Mouse (Mus musculus) limb, embryonic 10.5 days (tissue): Measurements from ENCODE around the gene Hilpda. TPM values are rescaled to one million over a fixed set of nuclear protein-coding genes. Genes with fewer than 3 reads are reported as not detected.

Experiments
- DNase-seq: peaks from one replicate; pipeline ENCODE4 v3.0.0-alpha.2; 2017; ENCODE audit warnings: low spot score
- H3K27ac ChIP-seq: fragments of 300-500 bp; sonication (generic); 2 replicates; pipeline ENCODE4 v1.5.1; 2016; ENCODE audit warnings: mild to moderate bottlenecking
- H3K27me3 ChIP-seq: fragments of 300-500 bp; sonication (generic); 2 replicates; pipeline ENCODE4 v1.6.1; 2016; ENCODE audit warnings: low read depth, mild to moderate bottlenecking; ENCODE audit not compliant: poor library complexity, severe bottlenecking
- H3K36me3 ChIP-seq: fragments of 300-500 bp; sonication (generic); 2 replicates; pipeline ENCODE4 v1.6.1; 2016; ENCODE audit warnings: mild to moderate bottlenecking, moderate library complexity
- H3K4me1 ChIP-seq: fragments of 300-500 bp; sonication (generic); 2 replicates; pipeline ENCODE4 v1.6.1; 2016
- H3K4me3 ChIP-seq: fragments of 300-500 bp; sonication (generic); 2 replicates; pipeline ENCODE4 v1.5.1; 2016; ENCODE audit warnings: mild to moderate bottlenecking, moderate library complexity
- H3K9me3 ChIP-seq: fragments of 300-500 bp; sonication (generic); replicated peaks from 2 replicates; pipeline ENCODE4 v1.6.1; 2016; ENCODE audit warnings: mild to moderate bottlenecking
- WGBS: fragments of 180-500 bp; shearing (Covaris S2); methylation state at CpG from one replicate; pipeline ENCODE4 v1.1.7; 2016; 5-methylcytosine and 5-hydroxymethylcytosine counted together
- polyA plus RNA-seq: library from polyadenylated mRNA; unstranded; fragments of >200 nt; fragmentation: Nextera tagmentation; extraction: Ambion mirVana; gene quantifications from 2 replicates; pipeline ENCODE4 v1.2.1, GENCODE M21; 2016

Gene Hilpda
- 42.7 and 45.2 TPM in 2 replicates for polyA plus RNA-seq

- Histone ChIP-seq H3K4me1 (peaks cover 19% of the 10 kb centered on the region), H3K9me3 (no peaks in the 10 kb centered on the region), H3K27ac (peak within 1 kb of the TSS; percentile 90), H3K36me3 (peaks cover 25% of the 10 kb centered on the region), H3K4me3 (peak within 1 kb of the TSS; percentile 76), H3K27me3 (no peaks in the 10 kb centered on the region)
- peak; percentile 96 for DNase-seq
- under 1% methylated on average over 46 of the region's 46 CpGs for WGBS
Measured at GRCm38 (mm10) chr6:29272312-29273072, at the start of gene Hilpda. TSS of gene Hilpda (plus strand) at chr6:29272488.

DNA sequence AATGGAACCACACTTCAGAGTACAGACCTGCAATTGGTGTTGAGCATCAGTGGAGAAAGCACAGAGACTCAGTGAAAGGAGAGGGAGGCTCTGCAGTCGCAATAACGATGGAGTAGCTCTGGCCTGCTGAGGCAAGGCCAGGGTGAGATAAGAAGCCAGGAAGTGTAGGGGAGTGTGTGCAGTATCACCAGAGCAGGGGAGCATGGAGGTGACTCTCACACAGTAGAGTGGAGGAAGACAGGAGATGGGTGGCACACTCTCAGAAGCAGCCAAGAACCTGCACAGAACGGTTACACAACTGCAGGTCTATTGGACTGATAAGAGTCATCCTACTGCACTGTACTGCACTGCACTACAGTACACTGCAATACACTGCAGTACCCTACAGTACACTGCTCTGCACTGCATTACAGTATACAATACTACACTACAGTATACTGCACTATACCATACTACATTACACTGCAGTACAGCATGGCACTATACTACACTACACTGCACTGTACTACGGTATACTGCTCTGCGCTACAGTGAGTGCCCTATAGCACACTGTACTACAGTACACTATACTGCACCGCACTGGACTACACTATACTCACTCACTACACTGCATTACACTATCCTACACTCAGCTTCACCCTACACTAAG, 42.9 kb upstream of the Hilpda start:
- H3K27ac ChIP-seq, result no peak overlapping the region
- H3K27me3 ChIP-seq, result no peaks in the 10 kb centered on the region
- DNase-seq, result no peak
- H3K4me3 ChIP-seq, result no peak overlapping the region
- WGBS, result 86% methylated on average over 6 of the region's 6 CpGs
- H3K36me3 ChIP-seq, result no peaks in the 10 kb centered on the region
- no peaks in the 10 kb centered on the region for H3K9me3 ChIP-seq
- H3K4me1 ChIP-seq, result no peaks in the 10 kb centered on the region

DNA sequence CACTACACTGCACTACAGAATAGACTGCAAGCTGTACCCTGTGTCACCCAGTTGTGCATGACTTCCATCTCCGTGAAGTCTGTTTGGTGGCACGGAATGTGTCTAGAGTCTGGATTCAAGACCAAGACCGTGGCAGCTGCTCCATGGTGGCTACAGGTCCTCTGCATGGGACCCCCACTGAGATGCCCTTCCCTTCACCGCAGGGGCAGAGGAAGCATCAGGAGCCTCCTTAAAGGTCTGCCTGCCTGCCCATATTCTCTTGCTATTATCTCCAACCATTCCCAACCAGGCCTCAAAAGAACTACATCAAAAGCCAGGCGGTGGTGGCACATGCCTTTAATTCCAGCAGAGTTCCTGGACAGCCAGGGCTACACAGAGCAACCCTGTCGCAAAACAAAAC, 41.9 kb upstream of the Hilpda start:
- no peaks in the 10 kb centered on the region for H3K4me1 ChIP-seq
- no peaks in the 10 kb centered on the region for H3K27me3 ChIP-seq
- H3K4me3 ChIP-seq, result no peak overlapping the region
- no peak for DNase-seq
- no peaks in the 10 kb centered on the region for H3K36me3 ChIP-seq
- no peaks in the 10 kb centered on the region for H3K9me3 ChIP-seq
- 58% methylated on average over 6 of the region's 6 CpGs for WGBS
- no peak overlapping the region for H3K27ac ChIP-seq

DNA sequence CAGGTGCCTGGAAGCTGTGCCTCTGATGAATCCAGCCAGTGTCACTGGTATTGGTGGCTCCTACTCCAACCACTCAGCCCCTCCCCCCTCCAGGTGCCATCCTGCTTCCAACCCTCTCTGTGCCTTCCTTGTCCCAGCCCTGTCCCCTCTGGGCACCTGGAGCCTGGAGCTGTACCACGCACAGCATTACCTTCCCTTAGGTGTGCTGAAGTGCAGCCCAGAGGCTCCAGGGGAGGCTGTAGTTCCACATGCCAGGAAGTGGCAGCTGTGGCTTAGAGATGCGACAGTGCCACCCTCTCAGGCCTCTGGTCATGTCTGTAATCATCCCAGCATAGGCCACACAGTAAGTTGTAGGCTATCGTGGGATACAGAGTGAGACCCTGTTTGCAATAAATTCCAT, 40.5 kb upstream of the Hilpda start:
- no peak overlapping the region for H3K27ac ChIP-seq
- no peak for DNase-seq
- no peaks in the 10 kb centered on the region for H3K27me3 ChIP-seq
- H3K4me3 ChIP-seq, result no peak overlapping the region
- no peaks in the 10 kb centered on the region for H3K4me1 ChIP-seq
- H3K36me3 ChIP-seq, result no peaks in the 10 kb centered on the region
- no peaks in the 10 kb centered on the region for H3K9me3 ChIP-seq
- 68% methylated on average over 3 of the region's 3 CpGs for WGBS

- Histone ChIP-seq H3K4me3 (no peak overlapping the region), H3K27ac (no peak overlapping the region), H3K27me3 (no peaks in the 10 kb centered on the region), H3K36me3 (no peaks in the 10 kb centered on the region), H3K4me1 (no peaks in the 10 kb centered on the region), H3K9me3 (no peaks in the 10 kb centered on the region)
- WGBS, result 79% methylated on average over 6 of the region's 6 CpGs
- no peak for DNase-seq
Measured at GRCm38 (mm10) chr6:29232321-29232720, 40.0 kb upstream of the Hilpda start.

DNA sequence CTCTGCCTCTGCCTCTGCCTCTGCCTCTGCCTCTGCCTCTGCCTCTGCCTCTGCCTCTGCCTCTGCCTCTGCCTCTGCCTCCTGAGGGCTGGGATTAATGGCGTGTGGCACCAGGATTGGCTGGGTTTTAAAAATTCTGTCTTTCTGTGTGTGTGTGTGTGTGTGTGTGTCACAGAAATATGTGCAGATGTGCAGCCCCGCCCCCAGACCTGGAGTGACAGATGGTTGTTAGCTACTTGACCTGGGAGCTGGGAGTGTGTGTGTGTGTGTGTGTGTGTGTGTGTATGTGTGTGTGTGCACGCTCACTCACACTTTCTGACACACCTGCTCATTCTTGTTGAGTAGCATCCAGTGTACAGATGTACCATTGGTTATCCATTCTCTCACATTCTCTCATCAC, 38.6 kb upstream of the Hilpda start:
- DNase-seq, result no peak
- Histone ChIP-seq H3K4me1 (no peaks in the 10 kb centered on the region), H3K27me3 (no peaks in the 10 kb centered on the region), H3K9me3 (no peaks in the 10 kb centered on the region), H3K27ac (no peak overlapping the region), H3K36me3 (no peaks in the 10 kb centered on the region), H3K4me3 (no peak overlapping the region)
- 76% methylated on average over 3 of the region's 3 CpGs for WGBS

- H3K27me3 ChIP-seq, result no peaks in the 10 kb centered on the region
- 55% methylated on average over 8 of the region's 8 CpGs for WGBS
- DNase-seq, result no peak
- no peaks in the 10 kb centered on the region for H3K9me3 ChIP-seq
- no peak overlapping the region for H3K4me3 ChIP-seq
- no peaks in the 10 kb centered on the region for H3K36me3 ChIP-seq
- no peaks in the 10 kb centered on the region for H3K4me1 ChIP-seq
- H3K27ac ChIP-seq, result no peak overlapping the region
Measured at GRCm38 (mm10) chr6:29234272-29234671, 38.0 kb upstream of the Hilpda start.

GRCm38 (mm10) chr6:29240806-29241205, 31.5 kb upstream of the Hilpda start:
- Histone ChIP-seq H3K27me3 (no peaks in the 10 kb centered on the region), H3K36me3 (no peaks in the 10 kb centered on the region), H3K4me3 (no peak overlapping the region), H3K4me1 (peaks cover 3% of the 10 kb centered on the region; the same call in 1 of the 2 replicates), H3K27ac (no peak overlapping the region), H3K9me3 (no peaks in the 10 kb centered on the region)
- 44% methylated on average over 2 of the region's 2 CpGs for WGBS
- peak; percentile 50 for DNase-seq

GRCm38 (mm10) chr6:29241697-29242096, 30.6 kb upstream of the Hilpda start:
- peaks cover 6% of the 10 kb centered on the region; the same call in 1 of the 2 replicates for H3K4me1 ChIP-seq
- WGBS, result 50% methylated on average over 2 of the region's 2 CpGs
- no peak for DNase-seq

DNA sequence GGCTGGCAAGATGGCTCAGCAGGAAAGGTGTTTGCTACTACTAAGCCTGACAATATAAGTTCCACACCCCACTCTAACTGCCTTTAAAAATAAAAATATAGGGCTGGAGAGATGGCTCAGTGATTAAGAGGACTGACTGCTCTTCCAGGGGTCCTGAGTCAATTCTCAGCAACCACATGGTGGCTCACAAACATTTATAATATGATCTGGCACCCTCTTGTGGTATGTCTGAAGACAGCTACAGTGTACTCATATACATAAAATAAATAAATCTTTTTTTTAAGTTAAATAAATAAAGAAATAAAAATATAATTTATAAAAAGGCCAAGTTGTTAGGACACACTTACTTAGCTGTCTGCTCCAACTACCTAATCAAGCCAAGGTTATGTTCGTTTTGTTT, 30.0 kb upstream of the Hilpda start:
- DNase-seq, result no peak
- Histone ChIP-seq H3K9me3 (no peaks in the 10 kb centered on the region), H3K27ac (no peak overlapping the region), H3K4me3 (no peak overlapping the region), H3K27me3 (no peaks in the 10 kb centered on the region), H3K36me3 (no peaks in the 10 kb centered on the region), H3K4me1 (peaks cover 6% of the 10 kb centered on the region; the same call in 1 of the 2 replicates)
- WGBS, result 53% methylated on average over 1 of the region's 1 CpGs

More at GRCm38 (mm10) chr6:29241697-29242096, 30.6 kb upstream of the Hilpda start:
- H3K36me3 ChIP-seq, result no peaks in the 10 kb centered on the region
- no peaks in the 10 kb centered on the region for H3K9me3 ChIP-seq
- no peaks in the 10 kb centered on the region for H3K27me3 ChIP-seq
- no peak overlapping the region for H3K4me3 ChIP-seq
- H3K27ac ChIP-seq, result no peak overlapping the region

GRCm38 (mm10) chr6:29245272-29246120, 26.8 kb upstream of the Hilpda start:
- Histone ChIP-seq H3K4me1 (peaks cover 6% of the 10 kb centered on the region; the same call in 1 of the 2 replicates), H3K27me3 (no peaks in the 10 kb centered on the region), H3K4me3 (no peak overlapping the region), H3K9me3 (no peaks in the 10 kb centered on the region), H3K36me3 (no peaks in the 10 kb centered on the region), H3K27ac (no peak overlapping the region)
- no peak for DNase-seq
- WGBS, result 79% methylated on average over 14 of the region's 14 CpGs

- H3K9me3 ChIP-seq, result no peaks in the 10 kb centered on the region
- WGBS, result 80% methylated on average over 3 of the region's 3 CpGs
- no peak overlapping the region for H3K4me3 ChIP-seq
- peaks cover 6% of the 10 kb centered on the region; the same call in 1 of the 2 replicates for H3K4me1 ChIP-seq
- H3K27ac ChIP-seq, result no peak overlapping the region
- no peaks in the 10 kb centered on the region for H3K36me3 ChIP-seq
- DNase-seq, result no peak
- H3K27me3 ChIP-seq, result no peaks in the 10 kb centered on the region
Measured at GRCm38 (mm10) chr6:29246183-29246582, 26.1 kb upstream of the Hilpda start.
